11 mouse cellular contexts compared by ENCODE assay signal in the genomic region with DNA sequence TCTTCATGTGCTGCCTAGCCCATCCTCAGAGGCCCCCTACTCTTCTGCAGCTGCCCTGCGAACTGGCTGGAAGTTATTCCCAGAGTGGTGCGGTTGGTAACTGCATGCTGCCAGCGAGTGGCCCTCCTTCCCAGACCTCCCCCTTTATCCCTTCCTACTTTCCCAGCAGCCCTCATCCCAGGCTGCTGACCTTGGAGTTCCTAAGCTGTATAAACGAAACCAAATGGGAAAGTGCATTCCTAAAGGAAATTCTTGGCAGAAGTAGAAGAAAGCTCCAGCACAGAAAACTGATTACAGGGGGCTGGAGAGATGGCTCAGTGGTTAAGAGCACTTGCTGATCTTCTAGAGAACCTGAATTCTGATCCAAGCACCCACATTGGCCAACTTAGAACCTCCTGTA. TPM values are rescaled to one million over a fixed set of nuclear protein-coding genes. Genes with fewer than 3 reads are reported as not detected.
DNase-seq lines count a peak whose midpoint lies in the region; ATAC-seq and TF ChIP-seq lines count a peak whose summit lies in the region.
"Had no signal": no experiment of that assay in that cellular context is flagged by ENCODE, and none has a peak within 500 bp of the region (broad histone marks: within the 10 kb centered on the region; RNA-seq: fewer than 3 reads in every experiment).

No protein-coding gene starts in this region.

- H3K9me3 ChIP-seq in kidney, embryonic 15.5 days (replicated peaks) = no peaks in the 10 kb centered on the region
- H3K9me3 ChIP-seq in midbrain, postnatal 0 days (ENCODE audit: low read length) = no peaks in the 10 kb centered on the region
- H3K9me3 ChIP-seq: midbrain, embryonic 12.5 days had no signal

- H3K9ac ChIP-seq in kidney, embryonic 15.5 days = no peak overlapping the region
- no peak overlapping the region for H3K9ac ChIP-seq in midbrain, postnatal 0 days (replicated peaks; ENCODE audit: low read length, poor library complexity, severe bottlenecking)
- H3K9ac ChIP-seq: liver, embryonic 14.5 days; midbrain, embryonic 12.5 days had no signal

- no peak for DNase-seq in kidney, postnatal 25 days
- peak; percentile 90 for DNase-seq in NIH3T3 (ENCODE audit: low read depth)
- peak; percentile 33 to 66 for DNase-seq in adrenal gland, postnatal 36 days
- peak; percentile 18 for DNase-seq in lung, postnatal 36 days
- DNase-seq in yolk sac, embryonic 10.5 days (ENCODE audit: low spot score) = no peak
- no peak for DNase-seq in midbrain, postnatal 0 days (ENCODE audit: low spot score)
- DNase-seq: layer of hippocampus, postnatal 36 days; spleen, adult 18-20 months had no signal

- H3K27ac ChIP-seq in kidney, embryonic 15.5 days = 0 out of 2 replicates have a peak overlapping the region, but pooled peaks have one; percentile 25
- H3K27ac ChIP-seq in midbrain, postnatal 0 days (ENCODE audit: low read depth, low read length) = no peak overlapping the region
- H3K27ac ChIP-seq: liver, embryonic 14.5 days; midbrain, embryonic 12.5 days had no signal

- peaks cover 22% of the 10 kb centered on the region for H3K4me1 ChIP-seq in kidney, embryonic 15.5 days
- no peaks in the 10 kb centered on the region; the same call in 1 of the 2 replicates for H3K4me1 ChIP-seq in midbrain, postnatal 0 days (ENCODE audit: insufficient read depth, low read length)

- no peaks in the 10 kb centered on the region for H3K27me3 ChIP-seq in kidney, embryonic 15.5 days
- H3K27me3 ChIP-seq in midbrain, postnatal 0 days (ENCODE audit: insufficient read depth, low read length) = no peaks in the 10 kb centered on the region
- H3K27me3 ChIP-seq: midbrain, embryonic 12.5 days had no signal

- H3K4me2 ChIP-seq in kidney, embryonic 15.5 days = no peak overlapping the region
- H3K4me2 ChIP-seq in midbrain, postnatal 0 days (ENCODE audit: low read depth, low read length, poor library complexity, severe bottlenecking) = no peak overlapping the region
- H3K4me2 ChIP-seq: midbrain, embryonic 12.5 days had no signal

- H3K36me3 ChIP-seq in kidney, embryonic 15.5 days = 0 out of 2 replicates have a peak, but pooled peaks cover under 1% of the 10 kb centered on the region
- no peaks in the 10 kb centered on the region for H3K36me3 ChIP-seq in midbrain, postnatal 0 days (ENCODE audit: insufficient read depth, low read length)
- H3K36me3 ChIP-seq: midbrain, embryonic 12.5 days had no signal

- no peak for TF ChIP-seq CTCF in midbrain, postnatal 0 days (IDR thresholded peaks at IDR 0.05)

- 51% methylated on average over 4 of the region's 4 CpGs for WGBS in kidney, embryonic 15.5 days
- WGBS in midbrain, postnatal 0 days = 74% methylated on average over 4 of the region's 4 CpGs

- no peak overlapping the region for H3K4me3 ChIP-seq in kidney, embryonic 15.5 days (replicated peaks)
- no peak overlapping the region for H3K4me3 ChIP-seq in midbrain, postnatal 0 days (ENCODE audit: low read depth, low read length)
- H3K4me3 ChIP-seq: midbrain, embryonic 12.5 days had no signal

- no peak for ATAC-seq in kidney, embryonic 15.5 days (replicated peaks; ENCODE audit: low FRiP score)
- no peak for ATAC-seq in midbrain, postnatal 0 days (ENCODE audit: low FRiP score)

RNA-seq across cellular contexts. Expression of a gene that starts 2.6 kb away (rescaled TPM):
- polyA plus RNA-seq in kidney, embryonic 15.5 days (2015; fragmentation: Nextera tagmentation; extraction: Ambion mirVana) = 4.7 and 5.0 TPM in 2 replicates
- total RNA-seq in adrenal gland, postnatal 36 days (2021) = 10 to 100 TPM in 1 of 2 experiments, 1 to 10 TPM in 1; 8.6 to 14.6 TPM
- total RNA-seq in midbrain, postnatal 0 days (2014; rRNA removed) = 19.5 and 22.3 TPM in 2 replicates
- polyA plus RNA-seq in midbrain, postnatal 0 days (2015; fragmentation: Nextera tagmentation; extraction: Ambion mirVana) = 12.2 and 14.3 TPM in 2 replicates

RNA-seq across cellular contexts. Expression of a gene that starts 29.6 kb away (rescaled TPM):
- polyA plus RNA-seq in kidney, embryonic 15.5 days (2015; fragmentation: Nextera tagmentation; extraction: Ambion mirVana) = 30.0 and 32.1 TPM in 2 replicates
- total RNA-seq in adrenal gland, postnatal 36 days (2021) = 10 to 100 TPM; 39.3 to 47.9 TPM
- 15.5 and 24.2 TPM in 2 replicates for total RNA-seq in midbrain, postnatal 0 days (2014; rRNA removed)
- polyA plus RNA-seq in midbrain, postnatal 0 days (2015; fragmentation: Nextera tagmentation; extraction: Ambion mirVana) = 31.3 and 34.1 TPM in 2 replicates

Comparison
In these comparisons a context has a peak if more than half of its experiments do, and no peak if none do; other contexts are left out.
1. DNase-seq: peak in NIH3T3 (single experiment), adrenal gland, postnatal 36 days (2 of 2) and lung, postnatal 36 days (single experiment); none in kidney, postnatal 25 days (0 of 2), yolk sac, embryonic 10.5 days (single experiment) and midbrain, postnatal 0 days (single experiment).